Mouse (Mus musculus) MEL (cell line): Measurements from ENCODE around the gene B020031M17Rik.
"Not testable (repeated sequence)": the region's sequence is repeated elsewhere in the genome, so short reads cannot be mapped to it uniquely, and the experiment has no call there.

ENCODE experiments used
- MAZ ChIP-seq: IDR thresholded peaks from 2 replicates; pipeline ENCODE4 v1.6.1; 2012; ENCODE audit warnings: low read depth, mild to moderate bottlenecking, inconsistent platforms, low read length, improper control_type of control experiment
- POLR2A ChIP-seq, 2 experiments: IDR thresholded peaks; 2 replicates each; pipeline ENCODE4 v1.6.1; 2011 to 2012; ENCODE audit warnings: low read length in 2 of 2, mild to moderate bottlenecking in 2 of 2, control low read depth in 1 of 2, improper control_type of control experiment in 1 of 2, low read depth in 1 of 2, moderate library complexity in 1 of 2; ENCODE audit not compliant: control insufficient read depth in 1 of 2, insufficient read depth in 1 of 2, poor library complexity in 1 of 2
- POLR2AphosphoS2 ChIP-seq: IDR thresholded peaks from 2 replicates; pipeline ENCODE4 v1.6.1; 2011; ENCODE audit warnings: low read length, improper control_type of control experiment
- POLR2AphosphoS5 ChIP-seq: IDR thresholded peaks from 2 replicates; pipeline ENCODE4 v1.6.1; 2012; ENCODE audit warnings: low read depth, borderline replicate concordance, mild to moderate bottlenecking, inconsistent platforms, low read length, moderate library complexity, mixed read lengths
- RAD21 ChIP-seq: IDR thresholded peaks from 2 replicates; pipeline ENCODE4 v1.6.1; 2011; ENCODE audit warnings: mild to moderate bottlenecking, low read depth, low read length, improper control_type of control experiment
- TAL1 ChIP-seq: IDR thresholded peaks from 2 replicates; pipeline ENCODE4 v1.6.1; 2012; ENCODE audit warnings: mild to moderate bottlenecking, inconsistent platforms, low read length, moderate library complexity, mixed read lengths

GRCm38 (mm10) chr13:119965968-119966367 lies 15.4 kb upstream of the B020031M17Rik start:
- TF ChIP-seq POLR2AphosphoS5; POLR2A (IDR thresholded peaks at IDR 0.05; ENCODE audit: control insufficient read depth in 1 of 2, insufficient read depth in 1 of 2, low read depth in 1 of 2, low read length in 2 of 2, poor library complexity in 1 of 2); TAL1; POLR2AphosphoS2; MAZ; RAD21: not testable (repeated sequence)
